Mouse (Mus musculus) gastrocnemius, postnatal 14 days (tissue): ENCODE measurements around the gene Klra3. TPM values are rescaled to one million over a fixed set of nuclear protein-coding genes. Genes with fewer than 3 reads are reported as not detected.
"Not testable (repeated sequence)": the region's sequence is repeated elsewhere in the genome, so short reads cannot be mapped to it uniquely, and the experiment has no call there.

ENCODE experiments used
- DNase-seq: peaks from one replicate; pipeline ENCODE4 v3.0.0; 2021; ENCODE audit warnings: mixed read lengths
- intact Hi-C: fragments of 180-260 bp; cut with DNase I; formaldehyde crosslinking; loops from one replicate; pipeline ENCODE4 v1.15.1; 2025; ENCODE audit warnings: low total_unique reads
- long read RNA-seq, 2 experiments: library from polyadenylated mRNA; stranded (forward); transcript quantifications; one replicate each; pipeline ENCODE4 v2.0.0; 2021
- total RNA-seq, 2 experiments: library from RNA; stranded (reverse); gene quantifications; 2 replicates each; pipeline ENCODE4 v1.2.3; 2021

Gene Klra3
- not detected for total RNA-seq
- long read RNA-seq, experiment 1, result 0 reads
- long read RNA-seq, experiment 2, result 0 reads

DNA sequence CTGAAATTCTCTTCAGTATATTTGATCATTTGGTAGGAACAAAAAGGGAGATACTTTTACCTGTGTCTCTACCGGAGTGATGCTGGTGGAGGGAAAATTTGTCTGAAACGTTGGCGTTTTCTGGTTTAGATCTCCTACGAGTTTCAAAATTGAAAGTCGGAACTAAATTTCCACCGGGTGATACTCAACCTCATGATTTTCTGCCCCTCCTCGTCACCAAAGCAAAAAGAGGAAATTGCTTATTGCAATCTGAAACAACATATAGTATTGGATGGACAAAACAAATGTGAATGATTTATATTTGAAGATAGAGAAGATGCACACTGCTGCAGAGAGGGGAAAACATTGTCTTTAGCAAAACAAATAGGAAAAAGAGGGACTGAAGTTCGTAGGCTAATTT is at the start of gene Klra3:
Gene Klra3, minus strand, starts transcription at position 164 of the 400 bp plus-strand sequence.
- intact Hi-C loops, result no loop called here

DNA sequence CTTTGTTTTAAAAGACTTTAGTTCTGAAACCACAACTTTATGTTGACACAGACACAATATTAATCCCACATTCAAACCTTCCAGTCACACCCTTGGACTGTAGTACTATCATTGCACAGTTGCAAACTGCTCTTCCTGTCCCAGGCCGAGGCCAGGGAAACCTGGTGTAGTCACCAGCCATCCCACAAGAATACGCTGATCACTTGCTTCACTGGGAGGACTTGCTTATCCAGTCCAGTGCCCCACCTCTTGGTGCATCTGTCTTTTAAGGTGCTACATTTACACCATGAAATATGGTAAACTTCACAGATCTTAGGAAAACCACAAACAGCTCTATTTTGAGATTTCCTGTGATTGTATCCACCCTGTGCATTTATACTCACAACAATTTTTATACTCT is 49.4 kb upstream of the Klra3 start, which contains the start of gene Klra1:
Gene Klra1, minus strand, starts transcription at position 125 of the 400 bp plus-strand sequence.
- DNase-seq, result no peak
- intact Hi-C loops, result no loop called here

More for the DNA sequence above, at the start of gene Klra3:
- DNase-seq, result no peak

DNA sequence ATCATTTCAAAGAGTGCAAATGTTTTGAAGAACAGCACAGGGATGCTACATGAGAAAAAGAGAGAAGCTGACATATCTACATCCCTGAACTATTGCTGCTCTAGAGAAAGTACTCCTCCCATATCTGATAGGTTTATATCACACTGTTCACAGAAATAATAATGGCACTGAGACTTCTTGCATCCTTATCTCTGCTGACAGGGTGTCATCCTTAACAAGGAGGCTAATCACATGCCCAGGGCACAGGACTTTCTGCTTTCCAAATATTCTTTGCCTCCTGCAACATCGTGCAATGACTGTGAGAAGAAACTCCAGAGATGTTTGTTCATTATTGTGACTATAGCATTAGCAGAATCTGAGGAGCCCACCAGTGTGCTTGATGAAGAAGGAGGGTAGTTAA is 48.4 kb upstream of the Klra3 start:
- no peak for DNase-seq
- intact Hi-C loops, result no loop called here

GRCm38 (mm10) chr6:130382375-130382774 is 45.0 kb upstream of the Klra3 start:
- no peak for DNase-seq
- intact Hi-C loops, result no loop called here

GRCm38 (mm10) chr6:130345381-130345780 is 8.0 kb upstream of the Klra3 start:
- DNase-seq, intact Hi-C loops: not testable (repeated sequence)

DNA sequence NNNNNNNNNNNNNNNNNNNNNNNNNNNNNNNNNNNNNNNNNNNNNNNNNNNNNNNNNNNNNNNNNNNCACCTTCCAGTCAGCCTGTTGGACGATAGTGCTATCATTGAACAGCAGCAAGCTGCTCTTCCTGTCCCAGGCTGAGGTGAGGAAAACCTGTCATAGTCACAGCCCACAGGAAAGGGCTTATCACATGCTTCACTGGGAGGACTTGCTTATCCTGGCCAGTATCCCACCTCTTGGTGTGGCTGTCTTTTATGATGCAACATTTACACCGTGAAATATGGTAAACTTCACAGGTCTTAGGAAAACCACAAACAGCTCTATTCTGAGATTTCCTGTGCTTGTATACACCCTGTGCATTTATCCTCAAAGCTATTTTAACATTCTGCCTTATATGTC is 4.6 kb upstream of the Klra3 start:
- DNase-seq, intact Hi-C loops: not testable (repeated sequence)

GRCm38 (mm10) chr6:130287984-130288649 is 49.3 kb downstream of the Klra3 start:
- no peak for DNase-seq
- intact Hi-C loops, result no loop called here

DNA sequence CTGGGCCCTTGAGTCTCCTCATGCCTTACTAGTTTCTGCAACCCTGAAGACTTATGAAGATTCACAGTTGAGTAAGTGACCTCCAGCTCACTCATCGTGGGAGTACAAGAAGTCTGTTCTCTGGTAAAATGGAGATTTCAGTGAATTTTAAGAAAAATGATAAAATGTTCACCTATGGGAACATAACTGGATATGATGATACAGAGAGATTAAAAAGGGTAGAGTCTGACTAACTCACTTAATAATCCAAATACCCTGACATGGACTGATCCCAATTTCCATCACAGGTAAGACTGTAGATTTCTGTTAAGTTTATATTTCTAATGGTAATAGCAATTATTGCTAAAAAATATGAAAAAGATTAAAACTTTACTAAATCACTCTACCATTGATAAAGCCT is 55.5 kb downstream of the Klra3 start, which contains the start of gene Klra10:
Gene Klra10, minus strand, starts transcription at position 101 of the 400 bp plus-strand sequence.
- DNase-seq, intact Hi-C loops: not testable (repeated sequence)

Other genes starting within 250 kb of the Klra3 start
- not detected for gene Klra8, start 207.7 kb downstream of the Klra3 start, total RNA-seq
- under 1 TPM in 1 of 2 experiments, not detected in 1; 0.18 TPM for gene Klra9, start 144.5 kb downstream of the Klra3 start, total RNA-seq
- not detected for gene Klra7, start 104.3 kb downstream of the Klra3 start, total RNA-seq
- gene Klra10, start 55.6 kb downstream of the Klra3 start, total RNA-seq, result not detected
- not detected for gene Klra1, start 49.3 kb upstream of the Klra3 start, total RNA-seq